ENCODE assay signal across 8 mouse cellular contexts in the genomic region with DNA sequence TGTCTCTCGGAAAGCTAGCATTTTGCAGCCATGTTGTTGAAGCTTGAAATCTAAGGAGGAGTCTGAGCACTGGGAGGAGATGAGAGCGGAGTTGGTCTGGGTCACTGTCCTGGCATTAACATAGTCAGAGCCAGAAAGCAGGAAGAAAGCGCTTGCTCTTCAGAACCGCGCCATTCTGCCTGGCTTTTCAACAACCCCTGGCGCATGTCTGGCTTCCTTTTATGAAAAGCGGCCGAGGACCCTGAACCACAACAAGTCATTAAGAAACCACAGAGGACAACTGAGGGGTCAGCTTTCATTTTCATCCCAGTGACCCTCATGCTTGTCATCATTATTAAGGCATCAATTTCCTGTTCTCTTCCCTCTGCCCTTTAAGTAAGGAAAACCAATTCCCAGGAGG.
DNase-seq lines count a peak whose midpoint lies in the region; ATAC-seq and TF ChIP-seq lines count a peak whose summit lies in the region.

No protein-coding gene starts in this region.

- no peak overlapping the region for H3K27ac ChIP-seq in embryonic facial prominence, embryonic 15.5 days (replicated peaks)
- no peak overlapping the region for H3K27ac ChIP-seq in kidney, postnatal 0 days
- no peak overlapping the region for H3K27ac ChIP-seq in midbrain, embryonic 16.5 days (ENCODE audit: low read length)

- H3K4me2 ChIP-seq in embryonic facial prominence, embryonic 15.5 days (replicated peaks), result peak overlapping the region; percentile 27
- H3K4me2 ChIP-seq in kidney, postnatal 0 days (ENCODE audit: low read length), result peak overlapping the region; percentile 35
- peak overlapping the region; percentile 15; the same call in 1 of the 2 replicates for H3K4me2 ChIP-seq in midbrain, embryonic 16.5 days (ENCODE audit: low read length)

- peak; percentile 20 to 53 for DNase-seq in adrenal gland, adult (ENCODE audit: inconsistent age in 2 of 2, low spot score in 1 of 2)
- no peak for DNase-seq in adrenal gland, postnatal 4 days (ENCODE audit: low spot score in 2 of 2)
- DNase-seq in kidney, postnatal 0 days (ENCODE audit: low spot score), result peak; percentile 59
- no peak for DNase-seq in layer of hippocampus, adult 8-10 months (ENCODE audit: low spot score in 2 of 2)
- no peak for DNase-seq in spleen, adult 12 weeks (ENCODE audit: low spot score)
- no peak for DNase-seq in left cerebral cortex, adult 9 months (ENCODE audit: low spot score in 2 of 2)

- no peaks in the 10 kb centered on the region for H3K9me3 ChIP-seq in embryonic facial prominence, embryonic 15.5 days (replicated peaks)
- no peaks in the 10 kb centered on the region for H3K9me3 ChIP-seq in kidney, postnatal 0 days (replicated peaks; ENCODE audit: low read length)
- no peaks in the 10 kb centered on the region for H3K9me3 ChIP-seq in midbrain, embryonic 16.5 days (replicated peaks; ENCODE audit: control insufficient read depth, low read length, poor library complexity, severe bottlenecking)

- no peaks in the 10 kb centered on the region for H3K36me3 ChIP-seq in embryonic facial prominence, embryonic 15.5 days
- no peaks in the 10 kb centered on the region for H3K36me3 ChIP-seq in kidney, postnatal 0 days (ENCODE audit: insufficient read depth, low read length)
- no peaks in the 10 kb centered on the region for H3K36me3 ChIP-seq in midbrain, embryonic 16.5 days (ENCODE audit: control insufficient read depth, insufficient read depth, low read length)

- 0 out of 2 replicates have a peak, but pooled peaks cover 3% of the 10 kb centered on the region for H3K4me1 ChIP-seq in embryonic facial prominence, embryonic 15.5 days
- H3K4me1 ChIP-seq in kidney, postnatal 0 days (replicated peaks; ENCODE audit: insufficient read depth, low read length), result 0 out of 2 replicates have a peak, but pooled peaks cover 3% of the 10 kb centered on the region
- peaks cover 15% of the 10 kb centered on the region for H3K4me1 ChIP-seq in midbrain, embryonic 16.5 days (ENCODE audit: control insufficient read depth, insufficient read depth, low read length)

- ATAC-seq in embryonic facial prominence, embryonic 15.5 days (ENCODE audit: insufficient number of reproducible peaks, low FRiP score, low TSS enrichment, low read depth), result no peak
- no peak for ATAC-seq in kidney, postnatal 0 days (replicated peaks; ENCODE audit: low FRiP score, low read depth)
- no peak for ATAC-seq in midbrain, embryonic 16.5 days

- no peak for TF ChIP-seq CTCF in kidney, postnatal 0 days (IDR thresholded peaks at IDR 0.05; ENCODE audit: low read depth)

- no peak overlapping the region for H3K9ac ChIP-seq in embryonic facial prominence, embryonic 15.5 days
- H3K9ac ChIP-seq in kidney, postnatal 0 days (ENCODE audit: low read depth, low read length), result no peak overlapping the region
- no peak overlapping the region for H3K9ac ChIP-seq in midbrain, embryonic 16.5 days (ENCODE audit: low read depth, low read length)

- WGBS in embryonic facial prominence, embryonic 15.5 days, result 16% methylated on average over 8 of the region's 8 CpGs
- WGBS in kidney, postnatal 0 days, result 11% methylated on average over 8 of the region's 8 CpGs
- 26% methylated on average over 8 of the region's 8 CpGs for WGBS in midbrain, embryonic 16.5 days

- H3K4me3 ChIP-seq in embryonic facial prominence, embryonic 15.5 days (replicated peaks), result peak overlapping the region; percentile 17; the same call in 1 of the 2 replicates
- no peak overlapping the region for H3K4me3 ChIP-seq in kidney, postnatal 0 days (replicated peaks; ENCODE audit: low read depth, low read length)
- no peak overlapping the region for H3K4me3 ChIP-seq in midbrain, embryonic 16.5 days (ENCODE audit: low read depth, low read length)

- H3K27me3 ChIP-seq in embryonic facial prominence, embryonic 15.5 days, result no peaks in the 10 kb centered on the region
- H3K27me3 ChIP-seq in kidney, postnatal 0 days (ENCODE audit: insufficient read depth, low read length), result no peaks in the 10 kb centered on the region
- H3K27me3 ChIP-seq in midbrain, embryonic 16.5 days (ENCODE audit: control insufficient read depth, insufficient read depth, low read depth, low read length), result no peaks in the 10 kb centered on the region

Comparison
In these comparisons a context has a peak if more than half of its experiments do, and no peak if none do; other contexts are left out.
1. DNase-seq: peak in adrenal gland, adult (2 of 2) and kidney, postnatal 0 days (single experiment); none in adrenal gland, postnatal 4 days (0 of 2), layer of hippocampus, adult 8-10 months (0 of 2), spleen, adult 12 weeks (single experiment) and left cerebral cortex, adult 9 months (0 of 2).
2. Peak in every context shown above with its lines, with median percentiles within 50 percentile points of each other: H3K4me2 ChIP-seq.